Mouse (Mus musculus): ENCODE data around the gene Gm43191.

GRCm38 (mm10) chr3:116711624-116712435, 30.8 kb upstream of the Gm43191 start:
- no peak for TF ChIP-seq CTCF (IDR thresholded peaks at IDR 0.05; ENCODE audit: insufficient read depth, low read length)
- TF ChIP-seq POLR2A (IDR thresholded peaks at IDR 0.05; ENCODE audit: borderline replicate concordance, extremely low read depth, low read depth, low read length) = no peak

All from lung, adult 2 months (tissue).